Mouse (Mus musculus) forebrain, embryonic 11.5 days (tissue): ENCODE results near the gene Pabpn1. TPM values are rescaled to one million over a fixed set of nuclear protein-coding genes. Genes with fewer than 3 reads are reported as not detected.

ENCODE experiments used
- ATAC-seq: fragments of 200-750 bp; cut with Nextera tagmentation; replicated peaks from 2 replicates; pipeline ENCODE4 v1.8.0; 2017; ENCODE audit warnings: moderate TSS enrichment; ENCODE audit not compliant: low FRiP score
- DNase-seq: peaks from one replicate; pipeline ENCODE4 v3.0.0-alpha.2; 2017; ENCODE audit warnings: low spot score
- H3K27ac ChIP-seq: fragments of 300-500 bp; sonication (generic); 2 replicates; pipeline ENCODE4 v1.5.1; 2014; ENCODE audit warnings: low read depth, low read length
- H3K27me3 ChIP-seq: fragments of 300-500 bp; sonication (generic); 2 replicates; pipeline ENCODE4 v1.6.1; 2014; ENCODE audit warnings: mild to moderate bottlenecking, low read length, mixed read lengths; ENCODE audit not compliant: control insufficient read depth, insufficient read depth
- H3K36me3 ChIP-seq: fragments of 300-500 bp; sonication (generic); 2 replicates; pipeline ENCODE4 v1.6.1; 2014; ENCODE audit warnings: mild to moderate bottlenecking, low read length, moderate library complexity, mixed read lengths; ENCODE audit not compliant: control insufficient read depth, insufficient read depth
- H3K4me1 ChIP-seq: fragments of 300-500 bp; sonication (generic); replicated peaks from 2 replicates; pipeline ENCODE4 v1.6.1; 2014; ENCODE audit warnings: low read length, mixed read lengths; ENCODE audit not compliant: control insufficient read depth, insufficient read depth
- H3K4me2 ChIP-seq: fragments of 300-500 bp; sonication (generic); 2 replicates; pipeline ENCODE4 v1.6.1; 2014; ENCODE audit warnings: low read depth, mild to moderate bottlenecking, low read length, moderate library complexity, mixed read lengths; ENCODE audit not compliant: severe bottlenecking
- H3K4me3 ChIP-seq: fragments of 300-500 bp; sonication (generic); 2 replicates; pipeline ENCODE4 v1.5.1; 2014; ENCODE audit warnings: low read depth, low read length
- H3K9ac ChIP-seq: fragments of 300-500 bp; sonication (generic); 2 replicates; pipeline ENCODE4 v1.6.1; 2014; ENCODE audit warnings: low read length
- H3K9me3 ChIP-seq: fragments of 300-500 bp; sonication (generic); 2 replicates; pipeline ENCODE4 v1.6.1; 2016; ENCODE audit warnings: low read length, mixed read lengths; ENCODE audit not compliant: control insufficient read depth
- WGBS: fragments of 180-500 bp; shearing (Covaris S2); extraction: QIAGEN DNeasy Blood & Tissue Kit; methylation state at CpG from one replicate; pipeline ENCODE4 v1.1.7; 2014; 5-methylcytosine and 5-hydroxymethylcytosine counted together
- polyA plus RNA-seq: library from polyadenylated mRNA; unstranded; fragments of >200 nt; fragmentation: Nextera tagmentation; extraction: Ambion mirVana; gene quantifications from 2 replicates; pipeline ENCODE4 v1.2.1, GENCODE M21; 2014

The Pabpn1 gene
- polyA plus RNA-seq, 1 experiment from 2014 or later: 182 TPM

GRCm38 (mm10) chr14:54925349-54926342 lies 33.3 kb downstream of the Pabpn1 start, which contains the start of gene Efs:
TSS of gene Efs (minus strand) at chr14:54926126.
- ATAC-seq (peak; percentile 53), DNase-seq (peak; percentile 85)
- Histone ChIP-seq H3K27me3 (no peaks in the 10 kb centered on the region), H3K4me2 (peak within 1 kb of the TSS; percentile 96), H3K27ac (peak within 1 kb of the TSS; percentile 98), H3K4me3 (peak within 1 kb of the TSS; percentile 52), H3K36me3 (peaks cover 16% of the 10 kb centered on the region), H3K4me1 (peaks cover 14% of the 10 kb centered on the region; the same call in 1 of the 2 replicates), H3K9me3 (peaks cover 14% of the 10 kb centered on the region), H3K9ac (peak within 1 kb of the TSS; percentile 95)
- WGBS: 2% methylated on average over 57 of the region's 57 CpGs

DNA sequence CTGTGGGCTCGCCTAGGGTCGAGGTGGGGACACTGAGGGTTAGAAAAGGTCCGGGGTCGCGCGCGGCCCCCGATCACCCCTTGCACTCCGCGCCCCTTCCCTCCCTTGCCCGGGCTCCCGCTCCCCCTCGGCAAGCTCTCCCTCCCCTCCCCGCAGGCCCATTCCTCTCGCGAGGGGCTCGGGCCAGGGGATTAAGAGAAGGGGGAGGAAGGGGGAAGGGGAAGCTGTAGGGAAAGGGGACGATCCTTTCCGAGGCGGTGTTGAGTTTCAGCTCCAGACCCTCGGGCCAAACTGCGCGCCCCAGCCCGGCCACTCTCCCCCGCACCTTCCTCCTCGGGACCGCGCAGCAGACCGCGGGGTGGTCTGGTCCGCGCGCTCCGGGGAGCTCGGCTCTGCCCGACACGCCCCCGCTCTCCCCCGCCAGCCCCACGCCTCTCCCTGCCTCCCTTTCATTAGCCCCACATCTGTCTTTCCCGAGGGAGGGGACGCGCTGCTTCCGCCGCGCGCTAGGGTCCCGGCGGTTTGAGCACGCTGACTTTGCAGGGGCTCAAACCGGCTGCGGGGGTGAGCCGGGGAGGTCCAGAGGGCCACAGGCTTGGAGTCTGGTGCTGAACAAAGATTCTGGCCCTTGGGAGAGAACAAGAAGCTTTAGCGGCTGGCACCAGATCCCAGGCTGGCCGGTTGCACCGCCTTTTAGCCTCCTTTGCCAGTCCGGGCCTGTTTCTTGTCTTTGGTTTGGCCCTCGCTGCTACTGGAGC lies 34.3 kb downstream of the Pabpn1 start:
- Histone ChIP-seq H3K27me3 (no peaks in the 10 kb centered on the region), H3K27ac (peak overlapping the region; percentile 98), H3K4me1 (peaks cover 14% of the 10 kb centered on the region; the same call in 1 of the 2 replicates), H3K4me3 (peak overlapping the region; percentile 52), H3K4me2 (peak overlapping the region; percentile 96), H3K9me3 (peaks cover 6% of the 10 kb centered on the region), H3K36me3 (peaks cover 8% of the 10 kb centered on the region), H3K9ac (peak overlapping the region; percentile 95)
- ATAC-seq: peak; percentile 82
- under 1% methylated on average over 45 of the region's 58 CpGs for WGBS
- peak; percentile 93 for DNase-seq

DNA sequence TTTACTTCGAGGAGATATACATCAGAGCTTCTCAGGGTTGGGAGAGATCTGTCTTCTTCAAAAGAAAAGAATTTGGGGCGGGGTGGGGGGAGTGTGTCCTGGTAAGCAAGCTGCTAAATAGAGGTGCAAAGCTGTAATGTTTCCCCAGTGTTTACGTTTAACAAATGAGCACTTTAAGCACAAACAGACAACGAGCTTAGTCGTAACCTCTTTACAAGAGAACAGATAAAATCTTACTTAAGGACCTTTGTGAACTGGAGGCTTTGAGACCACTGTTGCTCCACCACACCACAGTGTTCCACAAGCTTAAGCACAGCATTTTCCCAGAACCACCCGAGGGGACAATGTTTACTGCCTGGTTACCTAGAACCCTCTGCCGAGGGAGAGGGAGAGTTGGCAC lies 35.0 kb downstream of the Pabpn1 start:
- ATAC-seq: no peak

DNA sequence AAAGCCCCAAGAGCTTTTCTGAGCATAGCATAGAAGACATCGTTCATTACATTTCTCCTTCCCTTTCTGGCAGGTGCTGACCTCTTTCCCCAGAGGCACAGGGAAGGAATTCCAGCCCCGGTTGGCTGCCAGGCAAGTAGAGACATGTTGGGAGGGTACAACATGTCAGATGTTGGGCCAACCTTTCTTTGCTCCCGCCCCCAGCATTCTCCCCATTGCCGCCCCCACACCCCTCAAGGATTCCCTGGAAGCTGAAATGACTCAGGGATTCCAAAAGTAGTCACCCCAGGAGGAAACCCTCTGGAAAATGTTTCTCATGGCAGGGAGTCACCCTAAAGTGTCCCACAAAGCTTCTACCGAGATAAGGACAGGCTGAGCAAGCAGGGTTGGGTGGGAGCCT lies 37.5 kb downstream of the Pabpn1 start:
- Histone ChIP-seq H3K27me3 (no peaks in the 10 kb centered on the region), H3K36me3 (no peaks in the 10 kb centered on the region), H3K27ac (no peak overlapping the region), H3K4me3 (no peak overlapping the region), H3K9me3 (no peaks in the 10 kb centered on the region), H3K9ac (no peak overlapping the region), H3K4me2 (no peak overlapping the region), H3K4me1 (peaks cover 14% of the 10 kb centered on the region; the same call in 1 of the 2 replicates)
- DNase-seq (no peak), ATAC-seq (no peak)
- WGBS: 83% methylated on average over 5 of the region's 5 CpGs

More for the DNA sequence above, 35.0 kb downstream of the Pabpn1 start:
- Histone ChIP-seq H3K4me1 (peaks cover 14% of the 10 kb centered on the region; the same call in 1 of the 2 replicates), H3K27me3 (no peaks in the 10 kb centered on the region), H3K4me3 (peak overlapping the region; percentile 52), H3K27ac (peak overlapping the region; percentile 98), H3K4me2 (peak overlapping the region; percentile 96), H3K9me3 (no peaks in the 10 kb centered on the region), H3K36me3 (peaks cover 1% of the 10 kb centered on the region), H3K9ac (peak overlapping the region; percentile 95)
- no peak for DNase-seq
- WGBS: 14% methylated on average over 7 of the region's 7 CpGs

GRCm38 (mm10) chr14:54930431-54930830 lies 38.1 kb downstream of the Pabpn1 start:
- WGBS: 25% methylated on average over 2 of the region's 2 CpGs
- Histone ChIP-seq H3K27ac (no peak overlapping the region), H3K9ac (no peak overlapping the region)

GRCm38 (mm10) chr14:54932645-54933150 lies 40.4 kb downstream of the Pabpn1 start, which contains the start of gene Il25:
TSS of gene Il25 (plus strand) at chr14:54932695.
- ATAC-seq: no peak
- no peak within 1 kb of the TSS for H3K4me3 ChIP-seq
- no peak within 1 kb of the TSS for H3K4me2 ChIP-seq
- DNase-seq: no peak
- H3K4me1 ChIP-seq: no peaks in the 10 kb centered on the region
- no peaks in the 10 kb centered on the region for H3K36me3 ChIP-seq
- no peak within 1 kb of the TSS for H3K27ac ChIP-seq
- H3K9me3 ChIP-seq: no peaks in the 10 kb centered on the region
- no peak within 1 kb of the TSS for H3K9ac ChIP-seq
- H3K27me3 ChIP-seq: no peaks in the 10 kb centered on the region
- 42% methylated on average over 6 of the region's 6 CpGs for WGBS

More at GRCm38 (mm10) chr14:54930431-54930830, 38.1 kb downstream of the Pabpn1 start:
- DNase-seq: no peak
- H3K4me3 ChIP-seq: no peak overlapping the region
- peaks cover 10% of the 10 kb centered on the region; the same call in 1 of the 2 replicates for H3K4me1 ChIP-seq
- no peaks in the 10 kb centered on the region for H3K9me3 ChIP-seq
- H3K36me3 ChIP-seq: no peaks in the 10 kb centered on the region
- no peaks in the 10 kb centered on the region for H3K27me3 ChIP-seq
- no peak for ATAC-seq
- no peak overlapping the region for H3K4me2 ChIP-seq

GRCm38 (mm10) chr14:54935904-54936830 lies 43.9 kb downstream of the Pabpn1 start, which contains the start of gene Cmtm5:
TSS of gene Cmtm5 (plus strand) at chr14:54936261.
- Histone ChIP-seq H3K27me3 (no peaks in the 10 kb centered on the region), H3K9me3 (no peaks in the 10 kb centered on the region), H3K4me1 (no peaks in the 10 kb centered on the region), H3K36me3 (no peaks in the 10 kb centered on the region), H3K27ac (no peak within 1 kb of the TSS), H3K9ac (no peak within 1 kb of the TSS; the same call in 1 of the 2 replicates), H3K4me2 (no peak within 1 kb of the TSS), H3K4me3 (no peak within 1 kb of the TSS)
- DNase-seq (no peak), ATAC-seq (no peak)
- 49% methylated on average over 8 of the region's 8 CpGs for WGBS
